Mouse (Mus musculus) stomach, postnatal 0 days (tissue): ENCODE data around the gene Ubxn6. TPM values are rescaled to one million over a fixed set of nuclear protein-coding genes. Genes with fewer than 3 reads are reported as not detected.
A peak's percentile ranks its signal among the peaks of the same experiment; 100 is the strongest.

Experiments
- ATAC-seq: fragments of 200-750 bp; cut with Nextera tagmentation; 2 replicates; pipeline ENCODE4 v1.8.0; 2017; ENCODE audit not compliant: low FRiP score, low TSS enrichment
- DNase-seq: peaks from one replicate; pipeline ENCODE4 v3.0.0-alpha.2; 2016; ENCODE audit warnings: low spot score
- H3K27ac ChIP-seq: fragments of 300-500 bp; sonication (generic); replicated peaks from 2 replicates; pipeline ENCODE4 v1.5.1; 2014; ENCODE audit warnings: mild to moderate bottlenecking, control low read depth
- H3K27me3 ChIP-seq: fragments of 300-500 bp; sonication (generic); 2 replicates; pipeline ENCODE4 v1.6.1; 2014; ENCODE audit warnings: low read length; ENCODE audit not compliant: control insufficient read depth, insufficient read depth
- H3K36me3 ChIP-seq: fragments of 300-500 bp; sonication (generic); 2 replicates; pipeline ENCODE4 v1.6.1; 2014; ENCODE audit warnings: low read length, mixed read lengths; ENCODE audit not compliant: control insufficient read depth, insufficient read depth
- H3K4me1 ChIP-seq: fragments of 300-500 bp; sonication (generic); replicated peaks from 2 replicates; pipeline ENCODE4 v1.6.1; 2014; ENCODE audit warnings: antibody characterized with exemption; ENCODE audit not compliant: control insufficient read depth, insufficient read depth
- H3K4me2 ChIP-seq: fragments of 300-500 bp; sonication (generic); replicated peaks from 2 replicates; pipeline ENCODE4 v1.6.1; 2014; ENCODE audit warnings: low read depth, mild to moderate bottlenecking, control low read depth, moderate library complexity
- H3K4me3 ChIP-seq: fragments of 300-500 bp; sonication (generic); 2 replicates; pipeline ENCODE4 v1.5.1; 2014; ENCODE audit warnings: low read depth, low read length, control low read depth
- H3K9ac ChIP-seq: fragments of 300-500 bp; sonication (generic); 2 replicates; pipeline ENCODE4 v1.6.1; 2014; ENCODE audit warnings: mild to moderate bottlenecking, low read length, control low read depth, mixed read lengths
- H3K9me3 ChIP-seq: fragments of 300-500 bp; sonication (generic); 2 replicates; pipeline ENCODE4 v1.6.1; 2016; ENCODE audit warnings: low read length; ENCODE audit not compliant: control insufficient read depth
- CTCF ChIP-seq: IDR thresholded peaks from 2 replicates; pipeline ENCODE4 v1.5.1; 2016; ENCODE audit warnings: antibody characterized with exemption, low read depth, mild to moderate bottlenecking, moderate library complexity
- EP300 ChIP-seq: optimal IDR thresholded peaks from 2 replicates; pipeline ENCODE3; 2016; ENCODE audit warnings: antibody characterized with exemption
- whole genome bisulfite sequencing: fragments of 180-500 bp; shearing (Covaris S2); extraction: QIAGEN DNeasy Blood & Tissue Kit; methylation state at CpG from one replicate; pipeline ENCODE4 v1.1.7; 2014; 5-methylcytosine and 5-hydroxymethylcytosine counted together
- polyA plus RNA-seq: library from polyadenylated mRNA; unstranded; fragments of >200 nt; fragmentation: Nextera tagmentation; extraction: Ambion mirVana; gene quantifications from 2 replicates; pipeline ENCODE4 v1.2.1, GENCODE M21; 2015

Gene Ubxn6
- polyA plus RNA-seq, 1 experiment from 2014 or later = 43.0 TPM

DNA sequence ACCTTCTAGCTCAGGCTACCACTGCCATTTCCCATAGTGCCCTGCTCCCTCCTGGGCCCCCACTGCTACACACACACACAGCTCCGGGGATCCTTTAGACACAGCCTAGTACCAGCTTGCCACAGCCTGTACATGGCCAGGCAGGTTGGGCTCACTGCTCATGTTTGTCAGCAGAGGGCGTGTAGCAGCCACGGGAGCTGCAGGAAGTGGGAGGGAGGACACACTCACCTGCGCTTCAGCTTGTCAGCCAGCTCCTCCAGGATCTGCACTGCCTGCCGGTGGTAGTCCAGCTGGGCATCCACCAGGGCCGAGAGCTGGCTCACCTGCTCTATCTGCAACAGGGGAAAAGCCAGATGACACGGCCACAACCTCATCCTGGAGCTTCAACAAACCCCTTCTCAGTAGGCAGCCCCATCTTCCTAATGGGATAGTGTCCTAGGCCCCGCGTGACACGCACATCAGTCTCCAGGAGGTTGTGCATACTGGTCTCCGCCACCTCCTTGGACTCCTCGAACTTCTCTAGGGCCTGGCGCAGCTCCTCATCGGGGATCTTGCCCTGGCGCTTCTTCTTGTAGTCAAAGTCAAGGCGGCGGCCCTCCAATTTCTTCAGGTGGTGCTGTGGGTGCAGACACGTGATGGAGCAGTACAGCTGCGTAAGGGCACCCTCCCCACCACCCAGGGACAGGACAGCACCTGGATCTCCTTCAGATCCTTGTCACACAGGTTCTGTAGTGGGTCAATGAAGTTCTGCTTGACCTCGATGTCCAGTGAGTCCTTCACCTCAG lies 56.3 kb downstream of the Ubxn6 start:
- peaks cover 36% of the 10 kb centered on the region for H3K36me3 ChIP-seq
- peak; percentile 72 for ATAC-seq
- TF ChIP-seq EP300 (no peak), CTCF (peak; percentile 77)
- no peaks in the 10 kb centered on the region for H3K27me3 ChIP-seq
- no peak overlapping the region for H3K9ac ChIP-seq
- H3K4me1 ChIP-seq = no peaks in the 10 kb centered on the region
- WGBS = 64% methylated on average over 20 of the region's 20 CpGs
- H3K9me3 ChIP-seq = no peaks in the 10 kb centered on the region
- no peak overlapping the region for H3K27ac ChIP-seq
- peak; percentile 68 for DNase-seq
- no peak overlapping the region for H3K4me2 ChIP-seq
- no peak overlapping the region for H3K4me3 ChIP-seq

DNA sequence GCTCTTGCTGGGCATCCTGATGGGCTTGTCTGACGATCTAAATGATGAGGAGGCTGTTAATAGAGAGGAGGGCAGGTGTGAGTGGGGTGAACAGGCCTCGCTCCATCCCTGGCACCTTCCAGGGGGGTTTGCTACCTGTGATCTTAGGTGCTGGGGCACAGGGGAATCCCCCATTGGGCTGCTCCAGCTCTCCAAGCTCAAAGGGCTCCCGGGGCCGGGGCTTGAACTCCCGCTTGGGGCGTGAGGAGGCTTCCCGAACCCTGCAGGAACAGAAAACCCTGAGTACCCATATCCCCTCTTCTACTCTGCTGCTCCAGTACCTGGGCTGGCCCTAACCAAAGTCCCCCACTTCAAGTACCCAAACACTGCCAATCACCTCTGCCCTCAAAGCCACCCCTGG lies 57.0 kb downstream of the Ubxn6 start:
- H3K27ac ChIP-seq = no peak overlapping the region
- H3K4me1 ChIP-seq = no peaks in the 10 kb centered on the region
- no peaks in the 10 kb centered on the region for H3K9me3 ChIP-seq
- DNase-seq = no peak
- no peak overlapping the region for H3K9ac ChIP-seq
- no peak for TF ChIP-seq CTCF
- no peak for TF ChIP-seq EP300
- no peaks in the 10 kb centered on the region for H3K27me3 ChIP-seq
- no peak for ATAC-seq
- no peak overlapping the region for H3K4me2 ChIP-seq
- H3K36me3 ChIP-seq = peaks cover 40% of the 10 kb centered on the region
- WGBS = 87% methylated on average over 7 of the region's 7 CpGs
- no peak overlapping the region for H3K4me3 ChIP-seq

Other genes with a start within 250 kb of the Ubxn6 start
- gene Zfp119a, start 196.1 kb downstream of the Ubxn6 start, polyA plus RNA-seq = 7.3 and 7.5 TPM in 2 replicates
- gene Zfp959, start 182.9 kb downstream of the Ubxn6 start, polyA plus RNA-seq = 7.5 and 7.7 TPM in 2 replicates
- 4.9 and 5.8 TPM in 2 replicates for gene Zfp119b, start 125.5 kb downstream of the Ubxn6 start, polyA plus RNA-seq
- gene Ebi3, start 122.4 kb downstream of the Ubxn6 start, polyA plus RNA-seq = 2.7 and 3.1 TPM in 2 replicates
- 12.5 and 12.6 TPM in 2 replicates for gene Yju2, start 115.9 kb downstream of the Ubxn6 start, polyA plus RNA-seq
- gene Shd, start 104.6 kb downstream of the Ubxn6 start, polyA plus RNA-seq = 3.2 and 3.4 TPM in 2 replicates
- 2.7 and 3.5 TPM in 2 replicates for gene Fsd1, start 88.5 kb downstream of the Ubxn6 start, polyA plus RNA-seq
- gene Stap2, start 69.4 kb downstream of the Ubxn6 start, polyA plus RNA-seq = 44.2 and 50.6 TPM in 2 replicates
- gene Mpnd, start 69.3 kb downstream of the Ubxn6 start, polyA plus RNA-seq = 28.9 and 34.9 TPM in 2 replicates
- gene Sh3gl1, start 38.4 kb downstream of the Ubxn6 start, polyA plus RNA-seq = 100 and 101 TPM in 2 replicates
- 4.5 and 5.0 TPM in 2 replicates for gene Chaf1a, start 34.6 kb downstream of the Ubxn6 start, polyA plus RNA-seq
- gene Hdgfl2, start 4.6 kb upstream of the Ubxn6 start, polyA plus RNA-seq = 37.8 and 38.4 TPM in 2 replicates
- 0.95 and 1.4 TPM in 2 replicates for gene Plin4, start 34.8 kb upstream of the Ubxn6 start, polyA plus RNA-seq
- 0.48 and 0.65 TPM in 2 replicates for gene Plin5, start 42.6 kb upstream of the Ubxn6 start, polyA plus RNA-seq
- 1.2 and 1.9 TPM in 2 replicates for gene Lrg1, start 47.0 kb upstream of the Ubxn6 start, polyA plus RNA-seq
- 0.31 and 0.39 TPM in 2 replicates for gene Sema6b, start 65.3 kb upstream of the Ubxn6 start, polyA plus RNA-seq
- 4.4 and 5.2 TPM in 2 replicates for gene Tnfaip8l1, start 87.4 kb upstream of the Ubxn6 start, polyA plus RNA-seq
- gene Mydgf, start 108.9 kb upstream of the Ubxn6 start, polyA plus RNA-seq = 77.0 and 83.0 TPM in 2 replicates
- 13.8 and 14.0 TPM in 2 replicates for gene Dpp9, start 143.9 kb upstream of the Ubxn6 start, polyA plus RNA-seq
- gene Fem1a, start 181.8 kb upstream of the Ubxn6 start, polyA plus RNA-seq = 9.6 and 10.0 TPM in 2 replicates
- 4.6 and 6.4 TPM in 2 replicates for gene Ticam1, start 201.8 kb upstream of the Ubxn6 start, polyA plus RNA-seq
- gene Plin3, start 217.8 kb upstream of the Ubxn6 start, polyA plus RNA-seq = 65.3 and 67.3 TPM in 2 replicates
- not detected in 2 replicates for gene Arrdc5, start 225.3 kb upstream of the Ubxn6 start, polyA plus RNA-seq
- 18.4 and 19.5 TPM in 2 replicates for gene Uhrf1, start 228.3 kb upstream of the Ubxn6 start, polyA plus RNA-seq